In the genomic region with DNA sequence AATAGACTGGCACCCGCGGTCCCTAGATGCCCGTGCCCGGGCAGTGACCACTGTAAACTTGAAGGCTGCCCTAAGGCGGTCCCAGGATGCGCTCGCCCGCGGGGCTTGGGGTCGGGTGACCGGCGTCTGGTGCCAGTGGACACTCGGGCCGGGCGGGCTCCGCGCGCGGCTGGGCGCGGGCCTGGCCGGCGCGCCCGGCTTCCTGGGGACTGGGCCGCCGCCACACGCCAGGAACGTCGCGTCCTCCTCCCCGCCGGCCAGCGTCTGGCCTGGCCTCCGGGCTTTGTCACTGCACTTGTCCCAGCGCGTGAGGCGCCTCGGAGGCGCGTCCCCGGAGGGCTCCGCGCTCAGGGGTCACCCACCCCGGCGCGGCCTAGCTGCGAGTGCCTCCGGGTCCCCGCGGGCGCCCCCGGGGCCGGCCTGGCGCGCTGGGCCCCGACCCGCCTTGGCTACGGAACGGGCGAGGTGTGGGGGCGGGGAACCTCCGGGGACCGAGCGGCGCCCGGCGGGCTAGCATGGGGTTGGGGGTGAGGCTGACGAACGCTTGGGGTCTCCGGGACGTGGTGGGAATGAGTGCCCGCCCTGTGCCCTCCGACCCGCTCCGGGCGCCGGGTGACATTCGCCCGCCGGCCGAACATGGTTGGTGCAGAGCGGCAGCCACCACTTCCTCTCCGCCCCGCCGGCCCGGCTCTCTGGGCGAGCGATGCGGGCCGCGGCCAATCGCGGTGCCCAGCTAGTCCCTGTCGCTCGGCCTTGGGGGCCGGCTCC, we compare ENCODE assay signal across 8 mouse cellular contexts. TPM values are rescaled to one million over a fixed set of nuclear protein-coding genes. Genes with fewer than 3 reads are reported as not detected.
DNase-seq lines count a peak whose midpoint lies in the region; ATAC-seq and TF ChIP-seq lines count a peak whose summit lies in the region.

No protein-coding gene starts in this region.

- intact Hi-C loops in heart, postnatal 36 days (cut with DNase I): no loop called here

- peak overlapping the region; percentile 95 for H3K9ac ChIP-seq in forebrain, embryonic 16.5 days (replicated peaks; ENCODE audit: low read depth, low read length)
- peak overlapping the region; percentile 99 for H3K9ac ChIP-seq in lung, embryonic 15.5 days

- ATAC-seq in forebrain, embryonic 16.5 days: peak; percentile 75
- peak; percentile 63 for ATAC-seq in lung, embryonic 15.5 days (ENCODE audit: borderline replicate concordance, extremely low read depth, low FRiP score, low TSS enrichment)
- peak; percentile 29 for ATAC-seq in neutrophil, adult 5-6 weeks (ENCODE audit: extremely low read depth, insufficient number of reproducible peaks, low FRiP score, poor library complexity, severe bottlenecking)

- WGBS in forebrain, embryonic 16.5 days: under 1% methylated on average over 81 of the region's 97 CpGs
- under 1% methylated on average over 97 of the region's 97 CpGs for WGBS in lung, embryonic 15.5 days

- H3K27me3 ChIP-seq in E14TG2a.4 (ENCODE audit: insufficient read depth, low read length): peaks cover 73% of the 10 kb centered on the region
- no peaks in the 10 kb centered on the region for H3K27me3 ChIP-seq in forebrain, embryonic 16.5 days (replicated peaks; ENCODE audit: control insufficient read depth, insufficient read depth, low read length)
- H3K27me3 ChIP-seq in lung, embryonic 15.5 days: no peaks in the 10 kb centered on the region

- no peaks in the 10 kb centered on the region for H3K36me3 ChIP-seq in E14TG2a.4 (ENCODE audit: insufficient read depth, low read length)
- no peaks in the 10 kb centered on the region for H3K36me3 ChIP-seq in forebrain, embryonic 16.5 days (ENCODE audit: control insufficient read depth, insufficient read depth)
- H3K36me3 ChIP-seq in lung, embryonic 15.5 days: no peaks in the 10 kb centered on the region

- H3K4me1 ChIP-seq in E14TG2a.4 (replicated peaks; ENCODE audit: low read depth, low read length): peaks cover 16% of the 10 kb centered on the region
- peaks cover 8% of the 10 kb centered on the region for H3K4me1 ChIP-seq in forebrain, embryonic 16.5 days (replicated peaks; ENCODE audit: control insufficient read depth, insufficient read depth, low read length)
- H3K4me1 ChIP-seq in lung, embryonic 15.5 days: peaks cover 30% of the 10 kb centered on the region

- no peak for TF ChIP-seq CTCF in E14TG2a.4 (conservative IDR thresholded peaks at IDR 0.05; ENCODE audit: low read length)

- H3K4me2 ChIP-seq in forebrain, embryonic 16.5 days (ENCODE audit: low read length): peak overlapping the region; percentile 54
- H3K4me2 ChIP-seq in lung, embryonic 15.5 days: peak overlapping the region; percentile 80

- peak overlapping the region; percentile 80 for H3K4me3 ChIP-seq in E14TG2a.4 (replicated peaks; ENCODE audit: low read length)
- H3K4me3 ChIP-seq in forebrain, embryonic 16.5 days (replicated peaks; ENCODE audit: low read length): peak overlapping the region; percentile 79
- H3K4me3 ChIP-seq in lung, embryonic 15.5 days: peak overlapping the region; percentile 94

- peak; percentile 57 for DNase-seq in cerebellum, adult 11 months
- DNase-seq in heart, postnatal 36 days: peak; percentile 73 to 85
- peak; percentile 21 to 51 for DNase-seq in layer of hippocampus, adult 8-10 months (ENCODE audit: low spot score in 2 of 2)
- peak; percentile 57 for DNase-seq in testis, postnatal 14 days (ENCODE audit: low spot score)

- no peaks in the 10 kb centered on the region for H3K9me3 ChIP-seq in E14TG2a.4 (ENCODE audit: low read length)
- no peaks in the 10 kb centered on the region for H3K9me3 ChIP-seq in forebrain, embryonic 16.5 days (ENCODE audit: control insufficient read depth, low read length)
- H3K9me3 ChIP-seq in lung, embryonic 15.5 days: no peaks in the 10 kb centered on the region; the same call in 1 of the 2 replicates

- peak overlapping the region; percentile 79 for H3K27ac ChIP-seq in forebrain, embryonic 16.5 days (ENCODE audit: low read length)
- peak overlapping the region; percentile 97 for H3K27ac ChIP-seq in lung, embryonic 15.5 days

RNA-seq across cellular contexts. Expression of a gene that starts 1.2 kb away (rescaled TPM):
- 11.2 TPM in 2 replicates for polyA plus RNA-seq in forebrain, embryonic 16.5 days (2015; fragmentation: Nextera tagmentation; extraction: Ambion mirVana)
- total RNA-seq in heart, postnatal 36 days (2021): 10 to 100 TPM; 35.9 to 38.7 TPM
- total RNA-seq in layer of hippocampus, adult 8-10 months (2022): 10 to 100 TPM; 50.8 to 60.3 (median 54.0) TPM
- polyA plus RNA-seq in lung, embryonic 15.5 days (2015; fragmentation: Nextera tagmentation; extraction: Ambion mirVana): 30.2 and 33.7 TPM in 2 replicates
- 282 and 327 TPM in 2 replicates for total RNA-seq in neutrophil, adult 5-6 weeks (2017)

Comparison
In these comparisons a context has a peak if more than half of its experiments do, and no peak if none do; other contexts are left out.
1. Peak in every context shown above with its lines: DNase-seq, ATAC-seq, H3K4me3 ChIP-seq and H3K27ac ChIP-seq.